Mouse (Mus musculus): ENCODE measurements around the gene Alg12. TPM values are rescaled to one million over a fixed set of nuclear protein-coding genes. Genes with fewer than 3 reads are reported as not detected.

The Alg12 gene
- polyA plus RNA-seq, 1 experiment: 32.8 TPM

- TF ChIP-seq POLR2A (IDR thresholded peaks at IDR 0.05; ENCODE audit: control insufficient read depth, low read depth, low read length) (no peak), CTCF (IDR thresholded peaks at IDR 0.05; ENCODE audit: control insufficient read depth, insufficient read depth, insufficient replicate concordance, low read depth, low read length) (no peak)
- Histone ChIP-seq H3K27me3 (ENCODE audit: control insufficient read depth, insufficient read depth, low read length) (no peaks in the 10 kb centered on the region), H3K4me1 (ENCODE audit: control insufficient read depth, insufficient read depth, low read length) (peaks cover 4% of the 10 kb centered on the region), H3K27ac (ENCODE audit: control insufficient read depth, insufficient read depth, low read depth, low read length) (no peak overlapping the region), H3K4me3 (ENCODE audit: control insufficient read depth, low read depth, low read length) (peak overlapping the region; percentile 25), H3K36me3 (ENCODE audit: control insufficient read depth, insufficient read depth, low read length) (no peaks in the 10 kb centered on the region)
Measured at GRCm38 (mm10) chr15:88837199-88837932, 18.2 kb upstream of the Alg12 start.

DNA sequence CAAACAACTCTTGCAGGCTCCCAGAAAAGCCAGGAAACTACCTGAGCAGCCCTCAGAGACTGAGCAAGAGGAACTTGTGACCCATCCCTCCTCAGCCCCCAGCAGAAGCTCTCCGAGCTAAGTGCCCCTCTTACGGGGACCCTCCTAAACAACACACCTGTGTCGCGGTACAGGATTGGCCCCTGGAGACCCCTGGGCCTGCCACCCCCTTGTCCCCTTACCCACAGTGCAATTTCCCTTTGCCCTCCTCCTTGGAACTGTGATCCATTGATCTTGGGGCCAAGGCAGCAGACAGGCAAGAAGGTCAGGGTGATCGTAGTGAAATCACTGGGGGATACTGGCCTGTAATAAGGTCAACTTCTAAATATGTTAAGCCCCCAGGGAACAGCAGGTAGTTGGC, 17.5 kb upstream of the Alg12 start:
- Histone ChIP-seq H3K36me3 (ENCODE audit: control insufficient read depth, insufficient read depth, low read length) (no peaks in the 10 kb centered on the region), H3K4me1 (ENCODE audit: control insufficient read depth, insufficient read depth, low read length) (peaks cover 4% of the 10 kb centered on the region), H3K4me3 (ENCODE audit: control insufficient read depth, low read depth, low read length) (no peak overlapping the region), H3K27me3 (ENCODE audit: control insufficient read depth, insufficient read depth, low read length) (no peaks in the 10 kb centered on the region), H3K27ac (ENCODE audit: control insufficient read depth, insufficient read depth, low read depth, low read length) (no peak overlapping the region)
- no peak for TF ChIP-seq CTCF (IDR thresholded peaks at IDR 0.05; ENCODE audit: control insufficient read depth, insufficient read depth, insufficient replicate concordance, low read depth, low read length)
- TF ChIP-seq POLR2A (IDR thresholded peaks at IDR 0.05; ENCODE audit: control insufficient read depth, low read depth, low read length): no peak

DNA sequence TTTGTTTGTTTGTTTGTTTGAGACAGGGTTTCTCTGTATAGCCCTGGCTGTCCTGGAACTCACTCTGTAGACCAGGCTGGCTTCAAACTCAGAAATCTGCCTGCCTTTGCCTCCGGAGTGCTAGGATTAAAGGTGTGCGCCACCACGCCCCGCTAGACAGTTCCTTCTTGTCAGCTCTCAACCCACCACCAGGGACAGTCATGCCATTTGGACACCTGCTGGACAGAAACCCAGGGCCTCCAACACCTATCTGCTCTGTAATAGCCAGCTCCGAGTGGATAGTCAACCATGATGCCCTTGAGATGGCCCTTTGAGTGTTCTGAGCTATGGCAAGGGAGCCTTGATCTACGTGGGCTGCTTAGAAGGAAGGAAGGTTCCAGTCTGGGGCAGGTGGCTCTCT, 16.9 kb upstream of the Alg12 start:
- Histone ChIP-seq H3K27ac (ENCODE audit: control insufficient read depth, insufficient read depth, low read depth, low read length) (no peak overlapping the region), H3K4me1 (ENCODE audit: control insufficient read depth, insufficient read depth, low read length) (peaks cover 4% of the 10 kb centered on the region), H3K27me3 (ENCODE audit: control insufficient read depth, insufficient read depth, low read length) (no peaks in the 10 kb centered on the region), H3K36me3 (ENCODE audit: control insufficient read depth, insufficient read depth, low read length) (no peaks in the 10 kb centered on the region), H3K4me3 (ENCODE audit: control insufficient read depth, low read depth, low read length) (no peak overlapping the region)
- no peak for TF ChIP-seq POLR2A (IDR thresholded peaks at IDR 0.05; ENCODE audit: control insufficient read depth, low read depth, low read length)
- no peak for TF ChIP-seq CTCF (IDR thresholded peaks at IDR 0.05; ENCODE audit: control insufficient read depth, insufficient read depth, insufficient replicate concordance, low read depth, low read length)

DNA sequence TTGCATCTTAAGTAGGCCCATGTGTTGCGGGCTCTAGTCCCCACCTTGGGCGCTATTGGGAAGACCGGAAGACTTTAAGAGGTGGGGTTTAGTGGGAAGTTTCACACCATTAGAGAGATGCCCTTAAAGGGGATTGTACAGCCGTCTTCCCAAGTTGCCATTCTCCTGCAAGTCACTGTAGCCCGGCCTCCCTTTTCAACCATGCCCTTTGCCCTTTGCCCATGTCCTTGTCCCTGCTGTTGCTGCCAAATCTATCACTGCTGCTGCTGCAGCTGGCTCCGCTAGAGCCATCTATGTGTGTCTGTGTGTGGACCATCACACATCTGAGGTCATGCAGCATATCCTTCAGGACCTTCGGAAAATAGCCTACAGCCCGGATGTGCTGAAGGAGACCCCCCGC, 13.4 kb upstream of the Alg12 start:
- Histone ChIP-seq H3K4me1 (ENCODE audit: control insufficient read depth, insufficient read depth, low read length) (peaks cover 4% of the 10 kb centered on the region), H3K4me3 (ENCODE audit: control insufficient read depth, low read depth, low read length) (no peak overlapping the region), H3K27ac (ENCODE audit: control insufficient read depth, insufficient read depth, low read depth, low read length) (no peak overlapping the region), H3K27me3 (ENCODE audit: control insufficient read depth, insufficient read depth, low read length) (no peaks in the 10 kb centered on the region), H3K36me3 (ENCODE audit: control insufficient read depth, insufficient read depth, low read length) (no peaks in the 10 kb centered on the region)
- no peak for TF ChIP-seq CTCF (IDR thresholded peaks at IDR 0.05; ENCODE audit: control insufficient read depth, insufficient read depth, insufficient replicate concordance, low read depth, low read length)
- no peak for TF ChIP-seq POLR2A (IDR thresholded peaks at IDR 0.05; ENCODE audit: control insufficient read depth, low read depth, low read length)

DNA sequence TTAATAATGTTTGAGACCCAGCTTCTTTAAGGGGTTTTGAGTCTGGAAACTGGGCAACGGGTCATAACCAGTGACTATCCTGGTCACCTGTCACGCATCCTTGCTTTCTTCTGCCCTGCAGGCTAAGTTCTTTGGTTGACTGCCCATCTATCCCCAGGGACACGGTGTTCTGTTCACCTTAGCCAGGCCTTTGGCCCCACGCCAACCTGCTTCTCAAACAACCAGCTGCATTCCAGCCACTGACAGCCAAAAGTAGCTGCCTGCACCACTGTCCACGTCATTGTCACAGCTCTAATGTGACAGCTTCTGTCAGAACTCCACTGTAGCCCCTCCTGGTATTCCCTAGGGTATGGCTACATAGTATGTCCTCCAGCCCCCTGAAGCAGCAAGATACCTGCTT, 12.4 kb upstream of the Alg12 start:
- H3K4me1 ChIP-seq (ENCODE audit: control insufficient read depth, insufficient read depth, low read length): no peaks in the 10 kb centered on the region
- H3K27me3 ChIP-seq (ENCODE audit: control insufficient read depth, insufficient read depth, low read length): no peaks in the 10 kb centered on the region
- H3K36me3 ChIP-seq (ENCODE audit: control insufficient read depth, insufficient read depth, low read length): no peaks in the 10 kb centered on the region
- TF ChIP-seq CTCF (IDR thresholded peaks at IDR 0.05; ENCODE audit: control insufficient read depth, insufficient read depth, insufficient replicate concordance, low read depth, low read length): no peak
- TF ChIP-seq POLR2A (IDR thresholded peaks at IDR 0.05; ENCODE audit: control insufficient read depth, low read depth, low read length): no peak
- no peak overlapping the region for H3K4me3 ChIP-seq (ENCODE audit: control insufficient read depth, low read depth, low read length)
- no peak overlapping the region for H3K27ac ChIP-seq (ENCODE audit: control insufficient read depth, insufficient read depth, low read depth, low read length)

GRCm38 (mm10) chr15:88830696-88831095, 11.6 kb upstream of the Alg12 start:
- Histone ChIP-seq H3K4me1 (ENCODE audit: control insufficient read depth, insufficient read depth, low read length) (no peaks in the 10 kb centered on the region), H3K27me3 (ENCODE audit: control insufficient read depth, insufficient read depth, low read length) (no peaks in the 10 kb centered on the region), H3K27ac (ENCODE audit: control insufficient read depth, insufficient read depth, low read depth, low read length) (no peak overlapping the region), H3K4me3 (ENCODE audit: control insufficient read depth, low read depth, low read length) (no peak overlapping the region), H3K36me3 (ENCODE audit: control insufficient read depth, insufficient read depth, low read length) (no peaks in the 10 kb centered on the region)
- no peak for TF ChIP-seq CTCF (IDR thresholded peaks at IDR 0.05; ENCODE audit: control insufficient read depth, insufficient read depth, insufficient replicate concordance, low read depth, low read length)
- TF ChIP-seq POLR2A (IDR thresholded peaks at IDR 0.05; ENCODE audit: control insufficient read depth, low read depth, low read length): no peak

DNA sequence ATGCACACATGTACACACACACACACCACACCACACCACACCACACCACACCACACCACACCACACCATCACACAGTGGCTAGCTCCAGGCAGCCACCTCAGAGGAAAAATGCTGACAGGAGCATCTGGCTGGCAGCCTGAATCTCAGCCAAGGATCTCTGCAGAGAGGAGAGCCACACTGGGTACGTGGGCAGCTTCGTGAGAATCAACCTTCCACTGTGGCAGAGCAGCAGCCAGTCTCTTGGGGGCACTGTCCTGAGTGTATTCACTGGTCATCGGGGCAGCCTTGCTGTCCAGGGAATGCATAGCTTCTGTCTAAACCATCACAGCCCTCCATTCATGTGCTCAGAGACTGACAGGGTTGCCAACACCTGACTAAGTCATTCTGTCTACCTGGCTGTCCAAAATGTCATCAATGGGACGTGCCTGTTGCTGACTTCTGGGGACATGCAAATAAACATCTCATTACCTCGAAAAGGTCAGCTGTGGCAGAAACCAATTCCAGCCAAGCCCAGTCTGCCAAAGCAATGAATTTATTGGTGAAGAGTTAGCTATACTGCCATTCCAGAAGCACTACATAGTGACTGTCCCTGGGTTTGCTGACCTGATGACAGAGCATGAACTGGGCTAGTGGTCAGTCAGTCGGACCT, 10.8 kb upstream of the Alg12 start:
- no peak overlapping the region for H3K27ac ChIP-seq (ENCODE audit: control insufficient read depth, insufficient read depth, low read depth, low read length)
- no peaks in the 10 kb centered on the region for H3K27me3 ChIP-seq (ENCODE audit: control insufficient read depth, insufficient read depth, low read length)
- no peaks in the 10 kb centered on the region for H3K36me3 ChIP-seq (ENCODE audit: control insufficient read depth, insufficient read depth, low read length)
- no peak for TF ChIP-seq CTCF (IDR thresholded peaks at IDR 0.05; ENCODE audit: control insufficient read depth, insufficient read depth, insufficient replicate concordance, low read depth, low read length)
- no peak for TF ChIP-seq POLR2A (IDR thresholded peaks at IDR 0.05; ENCODE audit: control insufficient read depth, low read depth, low read length)
- H3K4me1 ChIP-seq (ENCODE audit: control insufficient read depth, insufficient read depth, low read length): no peaks in the 10 kb centered on the region
- H3K4me3 ChIP-seq (ENCODE audit: control insufficient read depth, low read depth, low read length): no peak overlapping the region
